8 mouse cellular contexts compared by ENCODE assay signal in genomic region chr4:120825577-120826326, GRCm38 (mm10). TPM values are rescaled to one million over a fixed set of nuclear protein-coding genes. Genes with fewer than 3 reads are reported as not detected.
DNase-seq lines count a peak whose midpoint lies in the region; ATAC-seq and TF ChIP-seq lines count a peak whose summit lies in the region.

No protein-coding gene starts in this region.

- no peaks in the 10 kb centered on the region for H3K9me3 ChIP-seq in embryonic facial prominence, embryonic 15.5 days (replicated peaks)
- H3K9me3 ChIP-seq in limb, embryonic 14.5 days (ENCODE audit: control insufficient read depth, low read length) = no peaks in the 10 kb centered on the region
- H3K9me3 ChIP-seq in midbrain, postnatal 0 days (ENCODE audit: low read length) = no peaks in the 10 kb centered on the region

- TF ChIP-seq POLR2A in bone marrow, adult 2 months (IDR thresholded peaks at IDR 0.05; ENCODE audit: borderline replicate concordance, control insufficient read depth, low read depth, low read length) = peak; percentile 57; the same call in 1 of the 2 replicates
- TF ChIP-seq POLR2A in limb, embryonic 14.5 days (IDR thresholded peaks at IDR 0.05; ENCODE audit: borderline replicate concordance, extremely low read depth, insufficient read depth, insufficient read length) = peak; percentile 59; the same call in 1 of the 2 replicates

- WGBS in bone marrow, adult 2 months = under 1% methylated on average over 55 of the region's 55 CpGs
- under 1% methylated on average over 55 of the region's 55 CpGs for WGBS in embryonic facial prominence, embryonic 15.5 days
- 1% methylated on average over 34 of the region's 55 CpGs for WGBS in limb, embryonic 14.5 days
- under 1% methylated on average over 55 of the region's 55 CpGs for WGBS in midbrain, postnatal 0 days

- peak overlapping the region; percentile 95 for H3K4me3 ChIP-seq in bone marrow, adult 2 months (replicated peaks; ENCODE audit: control insufficient read depth, low read depth, low read length)
- H3K4me3 ChIP-seq in embryonic facial prominence, embryonic 15.5 days (replicated peaks) = peak overlapping the region; percentile 76
- H3K4me3 ChIP-seq in limb, embryonic 14.5 days (replicated peaks; ENCODE audit: low read length) = peak overlapping the region; percentile 81
- H3K4me3 ChIP-seq in midbrain, postnatal 0 days (ENCODE audit: low read depth, low read length) = peak overlapping the region; percentile 77

- peak overlapping the region; percentile 69 for H3K4me2 ChIP-seq in embryonic facial prominence, embryonic 15.5 days (replicated peaks)
- peak overlapping the region; percentile 77 for H3K4me2 ChIP-seq in limb, embryonic 14.5 days (replicated peaks; ENCODE audit: low read depth, low read length, severe bottlenecking)
- H3K4me2 ChIP-seq in midbrain, postnatal 0 days (ENCODE audit: low read depth, low read length, poor library complexity, severe bottlenecking) = peak overlapping the region; percentile 63

- H3K27me3 ChIP-seq in embryonic facial prominence, embryonic 15.5 days = no peaks in the 10 kb centered on the region
- H3K27me3 ChIP-seq in limb, embryonic 14.5 days (ENCODE audit: control insufficient read depth, insufficient read depth, low read length) = no peaks in the 10 kb centered on the region
- no peaks in the 10 kb centered on the region for H3K27me3 ChIP-seq in midbrain, postnatal 0 days (ENCODE audit: insufficient read depth, low read length)

- H3K27ac ChIP-seq in bone marrow, adult 2 months (ENCODE audit: control insufficient read depth, insufficient read depth, low read depth, low read length, poor library complexity) = peak overlapping the region; percentile 100
- H3K27ac ChIP-seq in embryonic facial prominence, embryonic 15.5 days (replicated peaks) = peak overlapping the region; percentile 100
- peak overlapping the region; percentile 100 for H3K27ac ChIP-seq in limb, embryonic 14.5 days (replicated peaks; ENCODE audit: low read depth, low read length)
- H3K27ac ChIP-seq in midbrain, postnatal 0 days (ENCODE audit: low read depth, low read length) = peak overlapping the region; percentile 100

- H3K36me3 ChIP-seq in embryonic facial prominence, embryonic 15.5 days = no peaks in the 10 kb centered on the region
- H3K36me3 ChIP-seq in limb, embryonic 14.5 days (ENCODE audit: control insufficient read depth, insufficient read depth, low read length) = no peaks in the 10 kb centered on the region
- no peaks in the 10 kb centered on the region for H3K36me3 ChIP-seq in midbrain, postnatal 0 days (ENCODE audit: insufficient read depth, low read length)

- peak; percentile 96 for ATAC-seq in embryonic facial prominence, embryonic 15.5 days (ENCODE audit: insufficient number of reproducible peaks, low FRiP score, low TSS enrichment, low read depth)
- ATAC-seq in limb, embryonic 14.5 days (ENCODE audit: low FRiP score, low read depth) = peak; percentile 95
- peak; percentile 97 for ATAC-seq in midbrain, postnatal 0 days (ENCODE audit: low FRiP score)

- peak overlapping the region; percentile 99 for H3K9ac ChIP-seq in embryonic facial prominence, embryonic 15.5 days
- H3K9ac ChIP-seq in limb, embryonic 14.5 days (ENCODE audit: low read depth, low read length, severe bottlenecking) = peak overlapping the region; percentile 99
- peak overlapping the region; percentile 100 for H3K9ac ChIP-seq in midbrain, postnatal 0 days (replicated peaks; ENCODE audit: low read length, poor library complexity, severe bottlenecking)

- peak; percentile 99 for DNase-seq in 416B (ENCODE audit: low read depth)
- DNase-seq in heart, adult 8-10 months (ENCODE audit: low spot score) = peak; percentile 97
- peak; percentile 98 for DNase-seq in kidney, adult 9 months
- DNase-seq in limb, embryonic 14.5 days (ENCODE audit: low spot score) = peak; percentile 99
- DNase-seq in midbrain, postnatal 0 days (ENCODE audit: low spot score) = peak; percentile 99
- peak; percentile 97 to 98 for DNase-seq in spleen, postnatal 36 days (ENCODE audit: low spot score in 2 of 2)

- TF ChIP-seq CTCF in bone marrow, adult 2 months (IDR thresholded peaks at IDR 0.05; ENCODE audit: control insufficient read depth, insufficient read depth, low read length) = no peak
- no peak for TF ChIP-seq CTCF in midbrain, postnatal 0 days (IDR thresholded peaks at IDR 0.05)

- peaks cover 1% of the 10 kb centered on the region; the same call in 1 of the 2 replicates for H3K4me1 ChIP-seq in bone marrow, adult 2 months (ENCODE audit: control insufficient read depth, insufficient read depth, low read length)
- peaks cover 15% of the 10 kb centered on the region for H3K4me1 ChIP-seq in embryonic facial prominence, embryonic 15.5 days
- peaks cover 15% of the 10 kb centered on the region for H3K4me1 ChIP-seq in limb, embryonic 14.5 days (ENCODE audit: control insufficient read depth, insufficient read depth, low read length)
- peaks cover 12% of the 10 kb centered on the region for H3K4me1 ChIP-seq in midbrain, postnatal 0 days (ENCODE audit: insufficient read depth, low read length)

RNA-seq across cellular contexts. Expression of gene Nfyc, which starts 5.6 kb away (rescaled TPM):
- polyA plus RNA-seq in bone marrow, adult 2 months (2011; ENCODE audit: insufficient read depth, insufficient read length, low replicate concordance, missing spikeins) = 35.8 and 43.7 TPM in 2 replicates
- 88.3 and 99.4 TPM in 2 replicates for polyA plus RNA-seq in embryonic facial prominence, embryonic 15.5 days (2015; fragmentation: Nextera tagmentation; extraction: Ambion mirVana)
- 10 to 100 TPM; 52.4 to 55.1 (median 54.4) TPM for total RNA-seq in heart, adult 8-10 months (2022)
- 170 and 245 TPM in 2 replicates for polyA plus RNA-seq in limb, embryonic 14.5 days (2012; rRNA removed)
- 108 and 112 TPM in 2 replicates for polyA plus RNA-seq in limb, embryonic 14.5 days (2014; fragmentation: Nextera tagmentation; extraction: Ambion mirVana)
- 85.1 and 87.8 TPM in 2 replicates for total RNA-seq in midbrain, postnatal 0 days (2014; rRNA removed)
- polyA plus RNA-seq in midbrain, postnatal 0 days (2015; fragmentation: Nextera tagmentation; extraction: Ambion mirVana) = 60.5 and 65.8 TPM in 2 replicates

RNA-seq across cellular contexts. Expression of gene Rims3, which starts 28.9 kb away (rescaled TPM):
- 1.4 and 2.9 TPM in 2 replicates for polyA plus RNA-seq in bone marrow, adult 2 months (2011; ENCODE audit: insufficient read depth, insufficient read length, low replicate concordance, missing spikeins)
- polyA plus RNA-seq in embryonic facial prominence, embryonic 15.5 days (2015; fragmentation: Nextera tagmentation; extraction: Ambion mirVana) = 1.6 and 2.4 TPM in 2 replicates
- total RNA-seq in heart, adult 8-10 months (2022) = under 1 TPM in 3 of 4 experiments, not detected in 1; 0.06 to 0.14 (median 0.08) TPM
- polyA plus RNA-seq in limb, embryonic 14.5 days (2012; rRNA removed) = 0.75 and 0.77 TPM in 2 replicates
- polyA plus RNA-seq in limb, embryonic 14.5 days (2014; fragmentation: Nextera tagmentation; extraction: Ambion mirVana) = 0.55 and 0.57 TPM in 2 replicates
- 131 and 140 TPM in 2 replicates for total RNA-seq in midbrain, postnatal 0 days (2014; rRNA removed)
- polyA plus RNA-seq in midbrain, postnatal 0 days (2015; fragmentation: Nextera tagmentation; extraction: Ambion mirVana) = 34.6 and 37.1 TPM in 2 replicates

Comparison
In these comparisons a context has a peak if more than half of its experiments do, and no peak if none do; other contexts are left out.
1. Peak in every context shown above with its lines: DNase-seq, ATAC-seq, H3K4me3 ChIP-seq and H3K27ac ChIP-seq.